Comparison of ENCODE assay signal across 19 mouse cellular contexts in the genomic region with DNA sequence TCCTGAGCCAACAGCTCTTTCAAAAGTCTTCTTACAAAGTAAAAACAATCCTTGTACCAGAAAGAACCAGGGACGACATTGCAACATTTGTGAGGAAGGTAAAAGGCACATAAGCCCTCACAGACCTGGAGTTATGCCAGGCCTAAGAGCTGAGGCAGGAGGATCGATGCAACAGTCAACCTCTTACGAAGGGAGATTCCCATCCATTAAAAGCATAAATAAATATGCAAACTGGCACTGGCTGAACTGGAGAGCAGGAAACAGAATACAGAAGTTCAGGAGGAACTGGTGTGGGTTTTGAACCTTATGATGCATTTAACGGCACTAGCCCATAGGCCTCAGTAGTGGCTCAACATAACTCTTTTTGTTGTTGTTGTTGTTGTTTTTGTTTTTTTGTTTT. TPM values are rescaled to one million over a fixed set of nuclear protein-coding genes. Genes with fewer than 3 reads are reported as not detected.
DNase-seq lines count a peak whose midpoint lies in the region; ATAC-seq and TF ChIP-seq lines count a peak whose summit lies in the region.
"Had no signal": no experiment of that assay in that cellular context is flagged by ENCODE, and none has a peak within 500 bp of the region (broad histone marks: within the 10 kb centered on the region; RNA-seq: fewer than 3 reads in every experiment).

No protein-coding gene starts in this region.

- DNase-seq in liver, adult 2 months (ENCODE audit: extremely low read depth, low read depth, low spot score): peak; percentile 87
- DNase-seq in liver, embryonic 11.5 days (ENCODE audit: low spot score): no peak
- DNase-seq in spleen, adult 2 months (ENCODE audit: low read depth in 1 of 2, low spot score in 2 of 2): peak in 1 of 2 experiments; percentile 4
- DNase-seq in spleen, postnatal 14 days (ENCODE audit: low spot score in 2 of 2): no peak
- DNase-seq in adrenal gland, postnatal 4 days (ENCODE audit: low spot score in 2 of 2): no peak
- no peak for DNase-seq in heart, embryonic 10.5 days (ENCODE audit: low spot score)

- peak overlapping the region; percentile 89 for H3K27ac ChIP-seq in liver, adult 2 months (replicated peaks; ENCODE audit: insufficient read depth, low read depth, low read length)
- H3K27ac ChIP-seq in liver, embryonic 11.5 days (ENCODE audit: low read depth, low read length): no peak overlapping the region
- peak overlapping the region; percentile 16 for H3K27ac ChIP-seq in spleen, adult 2 months (ENCODE audit: insufficient read depth, low read length)
- H3K27ac ChIP-seq in heart, embryonic 10.5 days: no peak overlapping the region
- H3K27ac ChIP-seq: embryonic facial prominence, embryonic 12.5 days; hindbrain, embryonic 12.5 days had no signal

- no peak for ATAC-seq in liver, embryonic 11.5 days (replicated peaks; ENCODE audit: low FRiP score)
- ATAC-seq in granulocyte monocyte progenitor cell, adult 5-6 weeks (replicated peaks; ENCODE audit: poor library complexity, severe bottlenecking): peak; percentile 39
- ATAC-seq: forebrain, embryonic 16.5 days; hindbrain, embryonic 16.5 days had no signal

- H3K4me1 ChIP-seq in liver, adult 2 months (ENCODE audit: control insufficient read depth, insufficient read depth, low read length): peaks cover 39% of the 10 kb centered on the region
- no peaks in the 10 kb centered on the region for H3K4me1 ChIP-seq in liver, embryonic 11.5 days (replicated peaks; ENCODE audit: control insufficient read depth, insufficient read depth, low read length)
- H3K4me1 ChIP-seq in spleen, adult 2 months (ENCODE audit: control insufficient read depth, insufficient read depth, insufficient read length): peaks cover 40% of the 10 kb centered on the region
- peaks cover 15% of the 10 kb centered on the region for H3K4me1 ChIP-seq in heart, embryonic 10.5 days
- H3K4me1 ChIP-seq: embryonic facial prominence, embryonic 12.5 days; hindbrain, embryonic 12.5 days had no signal

- H3K79me2 ChIP-seq in liver, adult 2 months (ENCODE audit: control insufficient read depth, insufficient read depth, low read length): no peaks in the 10 kb centered on the region

- no peaks in the 10 kb centered on the region for H3K27me3 ChIP-seq in liver, adult 2 months (ENCODE audit: control insufficient read depth, insufficient read depth, low read length)
- H3K27me3 ChIP-seq in liver, embryonic 11.5 days (replicated peaks; ENCODE audit: control insufficient read depth, insufficient read depth, low read length): no peaks in the 10 kb centered on the region
- H3K27me3 ChIP-seq in spleen, adult 2 months (ENCODE audit: control insufficient read depth, insufficient read depth, low read length): no peaks in the 10 kb centered on the region
- no peaks in the 10 kb centered on the region for H3K27me3 ChIP-seq in heart, embryonic 10.5 days (ENCODE audit: insufficient read depth, poor library complexity, severe bottlenecking)
- H3K27me3 ChIP-seq: embryonic facial prominence, embryonic 12.5 days; hindbrain, embryonic 12.5 days had no signal

- no peaks in the 10 kb centered on the region for H3K9me3 ChIP-seq in liver, embryonic 11.5 days (ENCODE audit: control insufficient read depth, low read length)
- no peaks in the 10 kb centered on the region for H3K9me3 ChIP-seq in heart, embryonic 10.5 days
- H3K9me3 ChIP-seq: embryonic facial prominence, embryonic 12.5 days; hindbrain, embryonic 12.5 days had no signal

- no peak for TF ChIP-seq CTCF in liver, adult 2 months (IDR thresholded peaks at IDR 0.05; ENCODE audit: low read depth, low read length)
- no peak for TF ChIP-seq CTCF in spleen, adult 2 months (IDR thresholded peaks at IDR 0.05; ENCODE audit: extremely low read depth, insufficient read depth, insufficient read length, insufficient replicate concordance)

- no peaks in the 10 kb centered on the region for H3K36me3 ChIP-seq in liver, adult 2 months (ENCODE audit: control insufficient read depth, insufficient read depth, low read length)
- no peaks in the 10 kb centered on the region for H3K36me3 ChIP-seq in liver, embryonic 11.5 days (ENCODE audit: control insufficient read depth, insufficient read depth, low read length)
- H3K36me3 ChIP-seq in spleen, adult 2 months (ENCODE audit: control insufficient read depth, insufficient read depth, low read length): no peaks in the 10 kb centered on the region
- no peaks in the 10 kb centered on the region for H3K36me3 ChIP-seq in heart, embryonic 10.5 days
- H3K36me3 ChIP-seq: embryonic facial prominence, embryonic 12.5 days; hindbrain, embryonic 12.5 days had no signal

- no peak for TF ChIP-seq POLR2A in liver, adult 2 months (IDR thresholded peaks at IDR 0.05; ENCODE audit: extremely low read depth, insufficient read depth, low read length)
- no peak for TF ChIP-seq POLR2A in spleen, adult 2 months (IDR thresholded peaks at IDR 0.05; ENCODE audit: low read depth, low read length)

- H3K4me3 ChIP-seq in liver, adult 2 months (ENCODE audit: insufficient read depth, low read depth, low read length): no peak overlapping the region
- H3K4me3 ChIP-seq in liver, embryonic 11.5 days (ENCODE audit: low read depth, low read length): no peak overlapping the region
- no peak overlapping the region for H3K4me3 ChIP-seq in spleen, adult 2 months (ENCODE audit: extremely low read depth, insufficient read depth, insufficient read length)
- H3K4me3 ChIP-seq in heart, embryonic 10.5 days: no peak overlapping the region
- H3K4me3 ChIP-seq: embryonic facial prominence, embryonic 12.5 days; hindbrain, embryonic 12.5 days had no signal

- no peak overlapping the region for H3K4me2 ChIP-seq in liver, embryonic 11.5 days
- H3K4me2 ChIP-seq: embryonic facial prominence, embryonic 12.5 days; hindbrain, embryonic 12.5 days had no signal

- no peak overlapping the region for H3K9ac ChIP-seq in liver, adult 2 months (ENCODE audit: low read depth, low read length)
- no peak overlapping the region for H3K9ac ChIP-seq in liver, embryonic 11.5 days (ENCODE audit: low read depth, low read length)
- H3K9ac ChIP-seq: embryonic facial prominence, embryonic 12.5 days; hindbrain, embryonic 12.5 days had no signal

- 13% methylated on average over 4 of the region's 4 CpGs for WGBS in liver, adult 2 months
- WGBS in liver, embryonic 11.5 days: 78% methylated on average over 4 of the region's 4 CpGs
- 34% methylated on average over 4 of the region's 4 CpGs for WGBS in spleen, adult 2 months
- WGBS in heart, embryonic 10.5 days: 86% methylated on average over 4 of the region's 4 CpGs

RNA-seq across cellular contexts. Expression of a gene that starts 6.2 kb away (rescaled TPM):
- total RNA-seq in liver, adult 2 months (2014; rRNA removed): 1.6 and 2.3 TPM in 2 replicates
- 1.4 and 2.4 TPM in 2 replicates for polyA plus RNA-seq in liver, adult 2 months (2012; rRNA removed)
- 0.19 and 0.21 TPM in 2 replicates for polyA plus RNA-seq in liver, embryonic 11.5 days (2014; fragmentation: Nextera tagmentation; extraction: Ambion mirVana)
- polyA plus RNA-seq in spleen, adult 2 months (2012; rRNA removed): 15.9 and 16.7 TPM in 2 replicates
- total RNA-seq in granulocyte monocyte progenitor cell, adult 5-6 weeks (2014; fragmentation: Nextera tagmentation): not detected in 2 replicates
- total RNA-seq in granulocyte monocyte progenitor cell, adult 5-6 weeks (2017): not detected in 2 replicates
- total RNA-seq in adrenal gland, postnatal 4 days (2021): 1 to 10 TPM in 1 of 2 experiments, under 1 TPM in 1; 0.90 to 1.6 TPM
- polyA plus RNA-seq in heart, embryonic 10.5 days (2016; fragmentation: Nextera tagmentation; extraction: Ambion mirVana): 0.31 TPM in 1 of 2 replicates, not detected in the other

RNA-seq across cellular contexts. Expression of a gene that starts 11.8 kb away (rescaled TPM):
- total RNA-seq in liver, adult 2 months (2014; rRNA removed): 86.4 and 128 TPM in 2 replicates
- polyA plus RNA-seq in liver, adult 2 months (2012; rRNA removed): 292 and 305 TPM in 2 replicates
- not detected in 2 replicates for polyA plus RNA-seq in liver, embryonic 11.5 days (2014; fragmentation: Nextera tagmentation; extraction: Ambion mirVana)
- 0.12 and 0.25 TPM in 2 replicates for polyA plus RNA-seq in spleen, adult 2 months (2012; rRNA removed)
- total RNA-seq in granulocyte monocyte progenitor cell, adult 5-6 weeks (2014; fragmentation: Nextera tagmentation): not detected in 2 replicates
- total RNA-seq in granulocyte monocyte progenitor cell, adult 5-6 weeks (2017): not detected in 2 replicates
- 10 to 100 TPM in 1 of 2 experiments, under 1 TPM in 1; 0.92 to 12.2 TPM for total RNA-seq in adrenal gland, postnatal 4 days (2021)
- polyA plus RNA-seq in heart, embryonic 10.5 days (2016; fragmentation: Nextera tagmentation; extraction: Ambion mirVana): not detected in 2 replicates
- total RNA-seq: ES-E14; gastrocnemius, postnatal 25 days; heart, postnatal 10 days; heart, postnatal 4 days had no signal
- polyA plus RNA-seq: cortical plate, adult 2 months; embryonic facial prominence, embryonic 12.5 days; forebrain, embryonic 11.5 days; forebrain, embryonic 16.5 days; frontal cortex, adult 2 months; heart, embryonic 14.5 days; hindbrain, embryonic 12.5 days; hindbrain, embryonic 16.5 days had no signal

RNA-seq across cellular contexts. Expression of a gene that starts 46.2 kb away (rescaled TPM):
- 45.6 and 65.6 TPM in 2 replicates for total RNA-seq in liver, adult 2 months (2014; rRNA removed)
- polyA plus RNA-seq in liver, adult 2 months (2012; rRNA removed): 14.7 and 20.2 TPM in 2 replicates
- 205 and 214 TPM in 2 replicates for polyA plus RNA-seq in liver, embryonic 11.5 days (2014; fragmentation: Nextera tagmentation; extraction: Ambion mirVana)
- polyA plus RNA-seq in spleen, adult 2 months (2012; rRNA removed): 3.4 and 4.1 TPM in 2 replicates
- 106 and 125 TPM in 2 replicates for total RNA-seq in granulocyte monocyte progenitor cell, adult 5-6 weeks (2014; fragmentation: Nextera tagmentation)
- total RNA-seq in granulocyte monocyte progenitor cell, adult 5-6 weeks (2017): 12.9 and 16.8 TPM in 2 replicates
- total RNA-seq in adrenal gland, postnatal 4 days (2021): 10 to 100 TPM; 63.8 to 68.9 TPM
- 254 and 270 TPM in 2 replicates for polyA plus RNA-seq in heart, embryonic 10.5 days (2016; fragmentation: Nextera tagmentation; extraction: Ambion mirVana)

RNA-seq across cellular contexts. Expression of a gene that starts 46.5 kb away (rescaled TPM):
- total RNA-seq in liver, adult 2 months (2014; rRNA removed): 0.74 and 4.0 TPM in 2 replicates
- polyA plus RNA-seq in liver, adult 2 months (2012; rRNA removed): 2.3 and 4.4 TPM in 2 replicates
- polyA plus RNA-seq in liver, embryonic 11.5 days (2014; fragmentation: Nextera tagmentation; extraction: Ambion mirVana): 0.18 and 0.21 TPM in 2 replicates
- polyA plus RNA-seq in spleen, adult 2 months (2012; rRNA removed): 0.28 and 0.31 TPM in 2 replicates
- total RNA-seq in granulocyte monocyte progenitor cell, adult 5-6 weeks (2014; fragmentation: Nextera tagmentation): 0.17 TPM in 1 of 2 replicates, not detected in the other
- total RNA-seq in granulocyte monocyte progenitor cell, adult 5-6 weeks (2017): 0.17 TPM in 1 of 2 replicates, not detected in the other
- total RNA-seq in adrenal gland, postnatal 4 days (2021): 1 to 10 TPM; 6.8 to 8.4 TPM
- 0.42 and 0.72 TPM in 2 replicates for polyA plus RNA-seq in heart, embryonic 10.5 days (2016; fragmentation: Nextera tagmentation; extraction: Ambion mirVana)

Comparison
In these comparisons a context has a peak if more than half of its experiments do, and no peak if none do; other contexts are left out.
1. H3K27ac ChIP-seq: peak in liver, adult 2 months (single experiment) and spleen, adult 2 months (single experiment); none in liver, embryonic 11.5 days (single experiment) and heart, embryonic 10.5 days (single experiment).
2. RNA of a gene that starts 11.8 kb away (polyA plus RNA-seq): 292 to 305 TPM in liver, adult 2 months; 0.12 to 0.25 TPM in spleen, adult 2 months, not detected in liver, embryonic 11.5 days and not detected in heart, embryonic 10.5 days; every median in the first group is over 100 times any median in the second.